Mouse (Mus musculus): ENCODE data around the gene Kcnn1. TPM values are rescaled to one million over a fixed set of nuclear protein-coding genes. Genes with fewer than 3 reads are reported as not detected.

The Kcnn1 gene
- polyA plus RNA-seq, 1 experiment from 2014 or later, result 0.72 TPM

GRCm38 (mm10) chr8:70873364-70873985, 10.4 kb upstream of the Kcnn1 start, which contains the start of gene Ccdc124:
Ccdc124 (minus strand) TSS chr8:70873935.
- peak; percentile 95 for TF ChIP-seq CTCF (IDR thresholded peaks at IDR 0.05; ENCODE audit: low read depth)
- no peaks in the 10 kb centered on the region for H3K9me3 ChIP-seq (ENCODE audit: low read depth, low read length)
- H3K36me3 ChIP-seq (ENCODE audit: insufficient read depth), result 0 out of 2 replicates have a peak, but pooled peaks cover 4% of the 10 kb centered on the region
- ATAC-seq (ENCODE audit: insufficient read depth), result peak; percentile 90
- H3K27me3 ChIP-seq (ENCODE audit: insufficient read depth, low read length), result no peaks in the 10 kb centered on the region
- H3K27ac ChIP-seq (ENCODE audit: low read depth), result peak within 1 kb of the TSS; percentile 88
- peak within 1 kb of the TSS; percentile 92 for H3K4me3 ChIP-seq (ENCODE audit: low read depth, low read length)
- WGBS, result 1% methylated on average over 46 of the region's 46 CpGs
- peak within 1 kb of the TSS; percentile 83 for H3K4me2 ChIP-seq
- H3K9ac ChIP-seq, result peak within 1 kb of the TSS; percentile 83
- DNase-seq, result peak; percentile 98
- peaks cover 5% of the 10 kb centered on the region; the same call in 1 of the 2 replicates for H3K4me1 ChIP-seq (ENCODE audit: insufficient read depth)

- TF ChIP-seq CTCF (IDR thresholded peaks at IDR 0.05; ENCODE audit: low read depth), result no peak
- Histone ChIP-seq H3K27ac (ENCODE audit: low read depth) (peak overlapping the region; percentile 88), H3K4me2 (peak overlapping the region; percentile 83), H3K9ac (peak overlapping the region; percentile 83), H3K4me3 (ENCODE audit: low read depth, low read length) (peak overlapping the region; percentile 92), H3K9me3 (ENCODE audit: low read depth, low read length) (no peaks in the 10 kb centered on the region), H3K27me3 (ENCODE audit: insufficient read depth, low read length) (no peaks in the 10 kb centered on the region), H3K4me1 (ENCODE audit: insufficient read depth) (peaks cover 5% of the 10 kb centered on the region; the same call in 1 of the 2 replicates), H3K36me3 (ENCODE audit: insufficient read depth) (peaks cover 10% of the 10 kb centered on the region; the same call in 1 of the 2 replicates)
- DNase-seq (peak; percentile 23), ATAC-seq (ENCODE audit: insufficient read depth) (no peak)
- 3% methylated on average over 31 of the region's 31 CpGs for WGBS
Observed at GRCm38 (mm10) chr8:70872643-70873363, 9.7 kb upstream of the Kcnn1 start.

- no peak for ATAC-seq (ENCODE audit: insufficient read depth)
- Histone ChIP-seq H3K9me3 (ENCODE audit: low read depth, low read length) (no peaks in the 10 kb centered on the region), H3K4me2 (no peak overlapping the region), H3K4me3 (ENCODE audit: low read depth, low read length) (no peak overlapping the region), H3K27ac (ENCODE audit: low read depth) (no peak overlapping the region), H3K36me3 (ENCODE audit: insufficient read depth) (peaks cover 14% of the 10 kb centered on the region; the same call in 1 of the 2 replicates), H3K9ac (no peak overlapping the region), H3K27me3 (ENCODE audit: insufficient read depth, low read length) (no peaks in the 10 kb centered on the region), H3K4me1 (ENCODE audit: insufficient read depth) (peaks cover 5% of the 10 kb centered on the region; the same call in 1 of the 2 replicates)
- DNase-seq, result no peak
- no peak for TF ChIP-seq CTCF (IDR thresholded peaks at IDR 0.05; ENCODE audit: low read depth)
- WGBS, result 78% methylated on average over 5 of the region's 5 CpGs
Observed at GRCm38 (mm10) chr8:70871195-70871807, 8.2 kb upstream of the Kcnn1 start.

- H3K9me3 ChIP-seq (ENCODE audit: low read depth, low read length), result no peaks in the 10 kb centered on the region
Observed at GRCm38 (mm10) chr8:70869601-70870041, 6.6 kb upstream of the Kcnn1 start.

GRCm38 (mm10) chr8:70869199-70869571, 6.1 kb upstream of the Kcnn1 start:
- 0 out of 2 replicates have a peak overlapping the region, but pooled peaks have one; percentile 19 for H3K4me3 ChIP-seq (ENCODE audit: low read depth, low read length)
- H3K4me2 ChIP-seq, result peak overlapping the region; percentile 49
- H3K36me3 ChIP-seq (ENCODE audit: insufficient read depth), result peaks cover 14% of the 10 kb centered on the region; the same call in 1 of the 2 replicates
- peak overlapping the region; percentile 34; the same call in 1 of the 2 replicates for H3K9ac ChIP-seq
- H3K4me1 ChIP-seq (ENCODE audit: insufficient read depth), result peaks cover 13% of the 10 kb centered on the region
- no peak for TF ChIP-seq CTCF (IDR thresholded peaks at IDR 0.05; ENCODE audit: low read depth)
- H3K27ac ChIP-seq (ENCODE audit: low read depth), result no peak overlapping the region
- no peaks in the 10 kb centered on the region for H3K9me3 ChIP-seq (ENCODE audit: low read depth, low read length)
- ATAC-seq (ENCODE audit: insufficient read depth), result no peak
- no peak for DNase-seq
- peaks cover 6% of the 10 kb centered on the region for H3K27me3 ChIP-seq (ENCODE audit: insufficient read depth, low read length)
- WGBS, result 35% methylated on average over 5 of the region's 5 CpGs

More at GRCm38 (mm10) chr8:70869601-70870041, 6.6 kb upstream of the Kcnn1 start:
- H3K4me1 ChIP-seq (ENCODE audit: insufficient read depth), result peaks cover 9% of the 10 kb centered on the region
- 42% methylated on average over 16 of the region's 16 CpGs for WGBS
- no peak overlapping the region for H3K9ac ChIP-seq
- DNase-seq, result peak; percentile 89
- H3K27ac ChIP-seq (ENCODE audit: low read depth), result no peak overlapping the region; the same call in 1 of the 2 replicates
- 0 out of 2 replicates have a peak overlapping the region, but pooled peaks have one; percentile 49 for H3K4me2 ChIP-seq
- no peak; the same call in 1 of the 2 replicates for ATAC-seq (ENCODE audit: insufficient read depth)
- H3K36me3 ChIP-seq (ENCODE audit: insufficient read depth), result peaks cover 14% of the 10 kb centered on the region; the same call in 1 of the 2 replicates
- no peak overlapping the region for H3K4me3 ChIP-seq (ENCODE audit: low read depth, low read length)
- peak; percentile 98 for TF ChIP-seq CTCF (IDR thresholded peaks at IDR 0.05; ENCODE audit: low read depth)
- H3K27me3 ChIP-seq (ENCODE audit: insufficient read depth, low read length), result peaks cover 2% of the 10 kb centered on the region; the same call in 1 of the 2 replicates

- DNase-seq, result peak; percentile 69
- H3K9ac ChIP-seq, result peak overlapping the region; percentile 34; the same call in 1 of the 2 replicates
- WGBS, result 23% methylated on average over 40 of the region's 40 CpGs
Observed at GRCm38 (mm10) chr8:70868559-70869198, 5.6 kb upstream of the Kcnn1 start.

More at GRCm38 (mm10) chr8:70868559-70869198, 5.6 kb upstream of the Kcnn1 start:
- H3K27ac ChIP-seq (ENCODE audit: low read depth), result no peak overlapping the region
- H3K9me3 ChIP-seq (ENCODE audit: low read depth, low read length), result no peaks in the 10 kb centered on the region
- peak; percentile 16 for TF ChIP-seq CTCF (IDR thresholded peaks at IDR 0.05; ENCODE audit: low read depth)
- peaks cover 11% of the 10 kb centered on the region for H3K27me3 ChIP-seq (ENCODE audit: insufficient read depth, low read length)
- peak overlapping the region; percentile 49 for H3K4me2 ChIP-seq
- ATAC-seq (ENCODE audit: insufficient read depth), result no peak
- peak overlapping the region; percentile 19; the same call in 1 of the 2 replicates for H3K4me3 ChIP-seq (ENCODE audit: low read depth, low read length)
- peaks cover 18% of the 10 kb centered on the region for H3K4me1 ChIP-seq (ENCODE audit: insufficient read depth)
- peaks cover 14% of the 10 kb centered on the region; the same call in 1 of the 2 replicates for H3K36me3 ChIP-seq (ENCODE audit: insufficient read depth)

All from lung, embryonic 14.5 days (tissue).